Mouse (Mus musculus): ENCODE results near the gene Myl4.
"Not testable (repeated sequence)": the region's sequence is repeated elsewhere in the genome, so short reads cannot be mapped to it uniquely, and the experiment has no call there.

Myl4 gene

GRCm38 (mm10) chr11:104550406-104550974 is at the start of gene Myl4, which contains the start of gene Cdc27:
Gene Myl4, plus strand, starts transcription at chr11:104550663.
Gene Cdc27, minus strand, starts transcription at chr11:104550620.
- peak; percentile 100 for DNase-seq

GRCm38 (mm10) chr11:104508455-104508854 is 42.0 kb upstream of the Myl4 start:
- DNase-seq = no peak

- peak; percentile 25 for DNase-seq
Observed at GRCm38 (mm10) chr11:104510606-104511005, 39.9 kb upstream of the Myl4 start.

- DNase-seq = no peak
Observed at GRCm38 (mm10) chr11:104512436-104512835, 38.0 kb upstream of the Myl4 start.

- DNase-seq = no peak
Observed at GRCm38 (mm10) chr11:104525935-104526334, 24.5 kb upstream of the Myl4 start.

GRCm38 (mm10) chr11:104536843-104537242 is 13.6 kb upstream of the Myl4 start:
- DNase-seq = no peak

GRCm38 (mm10) chr11:104537945-104538555 is 12.4 kb upstream of the Myl4 start:
- DNase-seq = no peak

GRCm38 (mm10) chr11:104539811-104540210 is 10.7 kb upstream of the Myl4 start:
- no peak for DNase-seq

GRCm38 (mm10) chr11:104543337-104543736 is 7.1 kb upstream of the Myl4 start:
- DNase-seq = not testable (repeated sequence)

GRCm38 (mm10) chr11:104544507-104544906 is 6.0 kb upstream of the Myl4 start:
- no peak for DNase-seq

- no peak for DNase-seq
Observed at GRCm38 (mm10) chr11:104547502-104547901, 3.0 kb upstream of the Myl4 start.

GRCm38 (mm10) chr11:104549438-104550405 is 741 bp upstream of the Myl4 start:
- peak; percentile 78 for DNase-seq

- no peak for DNase-seq
Observed at GRCm38 (mm10) chr11:104558065-104558464, 7.6 kb downstream of the Myl4 start.

- no peak for DNase-seq
Observed at GRCm38 (mm10) chr11:104558651-104559403, 8.4 kb downstream of the Myl4 start.

GRCm38 (mm10) chr11:104560971-104561370 is 10.5 kb downstream of the Myl4 start:
- DNase-seq = no peak

- no peak for DNase-seq
Observed at GRCm38 (mm10) chr11:104563496-104563895, 13.0 kb downstream of the Myl4 start.

GRCm38 (mm10) chr11:104565172-104565571 is 14.7 kb downstream of the Myl4 start:
- DNase-seq = no peak

GRCm38 (mm10) chr11:104566097-104566496 is 15.6 kb downstream of the Myl4 start:
- DNase-seq = no peak

GRCm38 (mm10) chr11:104566796-104567195 is 16.3 kb downstream of the Myl4 start:
- DNase-seq = no peak

GRCm38 (mm10) chr11:104567736-104568135 is 17.3 kb downstream of the Myl4 start:
- DNase-seq = no peak

- DNase-seq = no peak
Observed at GRCm38 (mm10) chr11:104568326-104568725, 17.9 kb downstream of the Myl4 start.

GRCm38 (mm10) chr11:104570515-104570914 is 20.1 kb downstream of the Myl4 start:
- not testable (repeated sequence) for DNase-seq

- DNase-seq = peak; percentile 39
Observed at GRCm38 (mm10) chr11:104571373-104571772, 20.9 kb downstream of the Myl4 start.

Measured in right cerebral cortex, postnatal 4 days (tissue).